Mouse (Mus musculus): Measurements from ENCODE around the gene Ggnbp2.

Ggnbp2 gene

GRCm38 (mm10) chr11:84870337-84871043, at the start of gene Ggnbp2:
Ggnbp2 (minus strand) TSS chr11:84870817.
- peak; percentile 93 to 96 for DNase-seq

- DNase-seq, result no peak
Observed at GRCm38 (mm10) chr11:84919951-84920350, 49.3 kb upstream of the Ggnbp2 start.

- peak; percentile 31 to 57 for DNase-seq
Observed at GRCm38 (mm10) chr11:84919276-84919675, 48.7 kb upstream of the Ggnbp2 start.

- DNase-seq, result peak; percentile 96 to 99
Observed at GRCm38 (mm10) chr11:84918425-84918824, 47.8 kb upstream of the Ggnbp2 start.

GRCm38 (mm10) chr11:84916703-84917300, 46.2 kb upstream of the Ggnbp2 start:
- peak in 1 of 2 experiments; percentile 24 for DNase-seq

- DNase-seq, result peak; percentile 83 to 87
Observed at GRCm38 (mm10) chr11:84916053-84916702, 45.6 kb upstream of the Ggnbp2 start, which contains the start of gene Znhit3. Znhit3 (minus strand) TSS chr11:84916366.

GRCm38 (mm10) chr11:84914673-84915072, 44.1 kb upstream of the Ggnbp2 start:
- no peak for DNase-seq

- no peak for DNase-seq
Observed at GRCm38 (mm10) chr11:84910411-84910810, 39.8 kb upstream of the Ggnbp2 start.

- no peak for DNase-seq
Observed at GRCm38 (mm10) chr11:84908480-84908879, 37.9 kb upstream of the Ggnbp2 start.

GRCm38 (mm10) chr11:84907081-84907480, 36.5 kb upstream of the Ggnbp2 start:
- DNase-seq, result no peak

- no peak for DNase-seq
Observed at GRCm38 (mm10) chr11:84904597-84905144, 34.1 kb upstream of the Ggnbp2 start.

GRCm38 (mm10) chr11:84893113-84893512, 22.5 kb upstream of the Ggnbp2 start:
- DNase-seq, result no peak

GRCm38 (mm10) chr11:84891705-84892104, 21.1 kb upstream of the Ggnbp2 start:
- DNase-seq, result no peak

- DNase-seq, result no peak
Observed at GRCm38 (mm10) chr11:84889492-84889891, 18.9 kb upstream of the Ggnbp2 start.

GRCm38 (mm10) chr11:84888025-84888424, 17.4 kb upstream of the Ggnbp2 start:
- DNase-seq, result no peak

GRCm38 (mm10) chr11:84886767-84887511, 16.3 kb upstream of the Ggnbp2 start:
- no peak for DNase-seq

- DNase-seq, result no peak
Observed at GRCm38 (mm10) chr11:84886236-84886635, 15.6 kb upstream of the Ggnbp2 start.

- DNase-seq, result no peak
Observed at GRCm38 (mm10) chr11:84885238-84885637, 14.6 kb upstream of the Ggnbp2 start.

- no peak for DNase-seq
Observed at GRCm38 (mm10) chr11:84882346-84882745, 11.7 kb upstream of the Ggnbp2 start.

- no peak for DNase-seq
Observed at GRCm38 (mm10) chr11:84880971-84881370, 10.4 kb upstream of the Ggnbp2 start.

- DNase-seq, result peak in 1 of 2 experiments; percentile 71
Observed at GRCm38 (mm10) chr11:84880465-84880961, 9.9 kb upstream of the Ggnbp2 start.

GRCm38 (mm10) chr11:84879772-84880464, 9.3 kb upstream of the Ggnbp2 start, which contains the start of the genes Myo19 and Pigw:
Myo19 (plus strand) TSS chr11:84880148.
Pigw (minus strand) TSS chr11:84880285.
- DNase-seq, result peak; percentile 86 to 92

All from cerebellum, postnatal 25 days (tissue).